Mouse (Mus musculus) brain, embryonic 14.5 days (tissue): ENCODE results near the gene Shroom3.

ENCODE experiments used
- CTCF ChIP-seq: fragments of 200-500 bp; IDR thresholded peaks from 2 replicates; pipeline ENCODE4 v1.5.1; 2012; ENCODE audit warnings: inconsistent platforms, mild to moderate bottlenecking, moderate library complexity, borderline replicate concordance; ENCODE audit not compliant: insufficient read depth, insufficient read length; ENCODE audit errors: extremely low read depth
- POLR2A ChIP-seq: fragments of 200-500 bp; IDR thresholded peaks from 2 replicates; pipeline ENCODE4 v1.6.1; 2012; ENCODE audit warnings: mild to moderate bottlenecking, inconsistent platforms, borderline replicate concordance; ENCODE audit not compliant: poor library complexity, insufficient read depth, insufficient read length, severe bottlenecking; ENCODE audit errors: extremely low read depth

- TF ChIP-seq CTCF (no peak), POLR2A (no peak)
Observed at GRCm38 (mm10) chr5:92908227-92908626, 225.0 kb downstream of the Shroom3 start.
